Mouse (Mus musculus): ENCODE data around the gene Pnpla1. TPM values are rescaled to one million over a fixed set of nuclear protein-coding genes. Genes with fewer than 3 reads are reported as not detected.
"Not testable (repeated sequence)": the region's sequence is repeated elsewhere in the genome, so short reads cannot be mapped to it uniquely, and the experiment has no call there.

Pnpla1 gene
- polyA plus RNA-seq, 1 experiment from 2014 or later: not detected

DNA sequence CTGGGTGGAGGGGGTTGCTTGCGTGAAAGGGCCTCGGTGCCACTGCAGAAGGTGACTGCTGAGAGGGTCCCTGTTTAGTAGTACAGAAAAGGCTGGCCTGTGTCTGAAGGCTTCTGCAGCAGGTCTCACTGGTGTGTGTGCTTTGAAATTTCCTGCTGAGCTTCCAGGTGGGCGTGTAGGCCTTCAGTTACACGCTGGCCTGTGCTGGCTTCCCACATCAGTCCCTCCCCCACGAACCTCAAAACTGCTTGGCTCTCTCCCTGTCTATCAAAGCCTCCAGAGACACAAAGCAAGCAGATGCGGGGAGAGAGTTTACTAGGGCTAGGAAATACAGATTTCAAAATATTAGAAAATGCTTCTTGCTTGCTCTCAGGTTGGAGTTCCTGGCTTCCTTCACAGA lies 33.3 kb upstream of the Pnpla1 start:
- H3K4me3 ChIP-seq: no peak overlapping the region
- H3K36me3 ChIP-seq: peaks cover 98% of the 10 kb centered on the region
- no peak overlapping the region for H3K27ac ChIP-seq
- no peaks in the 10 kb centered on the region for H3K9me3 ChIP-seq
- H3K9ac ChIP-seq: no peak overlapping the region
- no peak for ATAC-seq (ENCODE audit: low FRiP score)
- no peak overlapping the region for H3K4me2 ChIP-seq
- no peaks in the 10 kb centered on the region for H3K27me3 ChIP-seq
- 85% methylated on average over 6 of the region's 6 CpGs for WGBS
- H3K4me1 ChIP-seq (replicated peaks): no peaks in the 10 kb centered on the region

DNA sequence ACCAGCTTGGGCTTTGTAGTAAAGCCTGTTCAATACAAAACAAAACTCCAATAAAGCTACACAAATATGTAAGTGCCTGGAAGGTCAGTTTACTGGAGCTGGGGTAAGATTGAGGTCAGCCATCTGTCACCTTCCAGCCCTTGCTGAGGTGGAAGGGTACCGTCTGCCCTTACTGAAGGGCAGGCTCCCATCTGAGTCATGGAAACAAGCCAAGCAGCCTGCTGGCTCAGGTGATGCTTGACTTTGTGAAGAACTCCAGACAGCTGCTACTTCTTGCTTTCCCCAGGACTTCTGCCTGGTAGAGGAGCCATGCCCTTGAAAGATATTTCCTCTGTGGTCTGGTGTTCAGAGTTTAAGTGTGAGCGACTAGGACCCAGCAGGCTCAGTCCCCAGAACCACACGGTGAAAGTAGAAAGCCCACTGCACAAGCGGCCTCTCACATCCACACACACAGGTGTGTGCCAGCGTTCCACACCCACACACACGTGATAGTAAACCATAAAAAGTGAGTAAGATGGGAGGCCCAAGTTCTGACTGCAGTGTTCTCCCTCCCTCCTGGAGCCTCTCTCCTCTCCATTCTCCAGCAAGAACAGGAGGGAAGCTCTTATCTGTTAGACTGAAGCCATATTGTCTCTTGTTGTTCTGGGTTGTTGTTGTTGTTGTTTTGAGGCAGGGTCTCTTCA lies 32.7 kb upstream of the Pnpla1 start:
- Histone ChIP-seq H3K4me1 (replicated peaks) (no peaks in the 10 kb centered on the region), H3K36me3 (peaks cover 98% of the 10 kb centered on the region), H3K27me3 (no peaks in the 10 kb centered on the region), H3K4me2 (no peak overlapping the region), H3K9me3 (no peaks in the 10 kb centered on the region), H3K27ac (no peak overlapping the region), H3K9ac (no peak overlapping the region), H3K4me3 (no peak overlapping the region)
- no peak for ATAC-seq (ENCODE audit: low FRiP score)
- WGBS: 92% methylated on average over 6 of the region's 6 CpGs

DNA sequence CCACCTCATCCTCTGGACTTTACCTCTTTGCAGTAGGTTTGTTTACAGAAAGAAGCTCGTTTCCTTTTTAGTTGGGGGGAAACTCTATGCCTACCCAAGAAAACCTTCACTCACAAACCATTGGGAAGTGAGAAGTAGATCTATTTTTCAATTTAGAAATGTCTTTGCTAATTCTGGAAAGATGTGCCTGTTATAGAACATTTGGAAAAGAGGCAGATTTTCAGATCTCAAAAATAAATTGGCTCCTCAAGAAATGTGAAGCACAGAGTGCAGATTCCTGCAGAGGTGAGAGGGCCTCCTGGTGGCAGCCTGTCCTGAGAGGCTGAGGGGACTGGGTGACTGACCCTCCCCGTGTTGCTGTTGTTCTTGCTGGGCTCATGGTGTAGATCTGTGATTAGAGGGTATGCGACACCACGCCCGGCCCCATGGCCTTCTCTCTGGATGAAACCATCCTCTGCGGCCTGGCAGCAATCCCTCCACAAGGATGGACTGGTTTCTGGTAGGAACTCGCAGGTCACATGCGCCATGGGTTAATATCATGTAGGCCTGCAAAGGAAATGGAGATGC lies 30.5 kb upstream of the Pnpla1 start:
- Histone ChIP-seq H3K4me3 (no peak overlapping the region), H3K4me2 (no peak overlapping the region), H3K4me1 (replicated peaks) (no peaks in the 10 kb centered on the region), H3K27me3 (no peaks in the 10 kb centered on the region), H3K27ac (no peak overlapping the region), H3K36me3 (peaks cover 98% of the 10 kb centered on the region), H3K9ac (no peak overlapping the region), H3K9me3 (no peaks in the 10 kb centered on the region)
- no peak for ATAC-seq (ENCODE audit: low FRiP score)
- WGBS: 97% methylated on average over 8 of the region's 8 CpGs

DNA sequence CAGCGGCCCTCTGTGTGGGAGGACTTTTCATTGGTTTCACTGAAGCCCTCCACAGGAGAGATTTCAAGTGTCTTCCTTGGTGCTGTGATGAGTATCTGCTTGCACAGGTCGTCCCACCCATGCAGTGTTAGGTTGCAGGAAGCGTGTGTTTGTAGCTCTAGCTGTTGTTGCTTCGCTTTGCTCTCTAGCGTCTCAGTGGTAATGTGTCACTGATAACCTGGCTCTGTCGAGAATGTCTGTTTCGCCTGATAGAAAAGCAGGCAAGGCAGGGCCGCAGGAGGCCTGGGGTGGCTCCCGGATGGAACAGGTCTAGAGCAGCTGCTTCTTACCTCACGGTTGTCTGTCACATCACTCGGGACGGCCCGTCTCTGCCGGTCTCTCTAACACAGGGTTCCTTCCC lies 29.1 kb upstream of the Pnpla1 start:
- H3K4me1 ChIP-seq (replicated peaks): no peaks in the 10 kb centered on the region
- no peaks in the 10 kb centered on the region for H3K27me3 ChIP-seq
- WGBS: 92% methylated on average over 14 of the region's 14 CpGs
- H3K36me3 ChIP-seq: peaks cover 96% of the 10 kb centered on the region
- H3K4me3 ChIP-seq: no peak overlapping the region
- H3K27ac ChIP-seq: no peak overlapping the region
- ATAC-seq (ENCODE audit: low FRiP score): no peak
- no peaks in the 10 kb centered on the region for H3K9me3 ChIP-seq
- H3K4me2 ChIP-seq: no peak overlapping the region
- H3K9ac ChIP-seq: no peak overlapping the region

DNA sequence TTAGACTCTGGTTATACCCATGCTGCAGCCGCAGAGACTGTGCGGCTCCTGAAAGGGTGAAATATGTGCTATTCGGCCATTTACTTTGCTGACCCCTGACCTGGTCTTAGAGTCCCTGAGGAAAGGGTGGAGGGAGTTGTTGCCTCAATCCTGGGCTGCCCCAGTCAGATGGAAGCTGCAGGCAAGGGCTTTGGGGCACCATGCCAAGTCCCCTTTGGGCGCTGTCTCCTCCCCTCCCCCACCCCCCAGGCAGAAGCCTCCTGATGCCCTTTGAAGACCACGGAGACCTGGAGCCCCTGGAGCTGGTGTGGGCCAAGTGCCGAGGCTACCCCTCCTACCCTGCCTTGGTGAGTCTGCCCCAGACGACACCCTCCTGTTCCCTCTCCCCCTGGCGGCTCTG lies 27.1 kb upstream of the Pnpla1 start:
- no peaks in the 10 kb centered on the region for H3K4me1 ChIP-seq (replicated peaks)
- 78% methylated on average over 8 of the region's 8 CpGs for WGBS
- no peak overlapping the region for H3K9ac ChIP-seq
- no peak overlapping the region for H3K27ac ChIP-seq
- ATAC-seq (ENCODE audit: low FRiP score): no peak
- no peak overlapping the region for H3K4me3 ChIP-seq
- H3K36me3 ChIP-seq: peaks cover 94% of the 10 kb centered on the region
- no peak overlapping the region for H3K4me2 ChIP-seq
- no peaks in the 10 kb centered on the region for H3K9me3 ChIP-seq
- H3K27me3 ChIP-seq: no peaks in the 10 kb centered on the region

DNA sequence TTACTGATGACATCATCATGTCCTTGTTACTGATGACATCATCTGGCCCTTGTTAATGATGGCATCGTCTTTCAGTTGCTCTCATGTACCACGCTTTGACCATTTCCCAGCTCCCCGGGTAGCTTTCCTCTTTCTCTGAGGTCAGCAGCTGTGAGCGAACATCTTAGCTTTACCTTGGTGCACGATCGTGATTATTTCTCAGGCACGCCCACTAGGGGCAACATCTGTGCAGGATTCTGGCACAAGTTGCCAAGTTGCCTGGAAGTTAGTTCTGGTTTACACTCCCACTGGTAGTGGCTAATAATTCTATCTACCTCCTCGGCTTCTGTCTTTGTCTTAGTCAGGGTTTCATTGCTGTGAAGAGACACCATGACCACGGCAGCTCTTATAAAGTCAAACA lies 26.2 kb upstream of the Pnpla1 start:
- no peaks in the 10 kb centered on the region for H3K27me3 ChIP-seq
- ATAC-seq (ENCODE audit: low FRiP score): no peak
- peaks cover 95% of the 10 kb centered on the region for H3K36me3 ChIP-seq
- no peak overlapping the region for H3K4me2 ChIP-seq
- no peak overlapping the region for H3K27ac ChIP-seq
- no peak overlapping the region for H3K4me3 ChIP-seq
- 93% methylated on average over 9 of the region's 9 CpGs for WGBS
- no peaks in the 10 kb centered on the region for H3K9me3 ChIP-seq
- H3K9ac ChIP-seq: no peak overlapping the region
- no peaks in the 10 kb centered on the region for H3K4me1 ChIP-seq (replicated peaks)

DNA sequence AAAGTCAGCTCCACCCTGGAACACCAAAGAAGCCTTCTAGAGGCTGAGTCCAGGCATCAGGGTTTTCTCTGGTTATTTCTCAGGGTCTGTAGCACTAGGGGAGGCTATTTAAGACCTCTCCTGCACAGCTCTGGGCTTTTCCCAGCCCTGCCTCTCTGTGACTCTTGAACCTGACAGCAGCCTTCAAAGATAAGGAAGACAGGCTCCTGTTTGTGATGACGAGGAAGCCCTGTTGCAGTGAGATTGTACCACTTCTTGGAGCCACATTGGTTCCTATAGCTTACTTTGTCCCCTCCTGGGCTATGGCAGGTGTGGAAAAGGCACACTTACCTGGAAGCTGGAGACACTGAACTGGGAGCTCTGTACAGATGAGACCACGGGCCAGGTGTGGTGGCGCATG lies 25.3 kb upstream of the Pnpla1 start:
- Histone ChIP-seq H3K4me3 (no peak overlapping the region), H3K4me2 (no peak overlapping the region), H3K27me3 (no peaks in the 10 kb centered on the region), H3K36me3 (peaks cover 95% of the 10 kb centered on the region), H3K27ac (no peak overlapping the region), H3K9me3 (no peaks in the 10 kb centered on the region), H3K4me1 (replicated peaks) (no peaks in the 10 kb centered on the region), H3K9ac (no peak overlapping the region)
- no peak for ATAC-seq (ENCODE audit: low FRiP score)
- WGBS: 96% methylated on average over 3 of the region's 3 CpGs

DNA sequence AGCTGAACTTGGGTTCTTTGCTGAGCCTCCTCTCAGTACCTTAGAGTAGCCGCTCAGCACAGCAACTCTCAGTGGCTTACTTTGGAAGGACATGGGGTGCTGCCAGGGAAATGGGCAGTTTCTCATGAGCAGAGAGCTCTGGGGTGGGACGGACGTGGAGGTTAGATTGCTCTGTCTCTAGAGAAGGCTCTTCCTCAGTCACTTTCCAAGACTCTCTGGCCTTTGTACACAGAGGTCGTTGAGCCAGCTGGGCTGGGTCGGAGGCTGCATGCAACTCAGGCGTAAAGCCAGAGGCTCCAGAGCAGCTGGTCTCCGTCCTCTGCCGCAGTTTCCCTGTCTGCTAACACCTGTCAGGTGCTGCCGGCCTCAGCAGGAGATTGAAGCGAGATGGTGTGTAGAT lies 23.5 kb upstream of the Pnpla1 start:
- no peak overlapping the region for H3K4me3 ChIP-seq
- H3K9me3 ChIP-seq: no peaks in the 10 kb centered on the region
- H3K4me1 ChIP-seq (replicated peaks): no peaks in the 10 kb centered on the region
- no peak overlapping the region for H3K4me2 ChIP-seq
- 83% methylated on average over 10 of the region's 10 CpGs for WGBS
- no peaks in the 10 kb centered on the region for H3K27me3 ChIP-seq
- no peak overlapping the region for H3K27ac ChIP-seq
- ATAC-seq (ENCODE audit: low FRiP score): no peak
- H3K9ac ChIP-seq: no peak overlapping the region
- peaks cover 95% of the 10 kb centered on the region for H3K36me3 ChIP-seq

DNA sequence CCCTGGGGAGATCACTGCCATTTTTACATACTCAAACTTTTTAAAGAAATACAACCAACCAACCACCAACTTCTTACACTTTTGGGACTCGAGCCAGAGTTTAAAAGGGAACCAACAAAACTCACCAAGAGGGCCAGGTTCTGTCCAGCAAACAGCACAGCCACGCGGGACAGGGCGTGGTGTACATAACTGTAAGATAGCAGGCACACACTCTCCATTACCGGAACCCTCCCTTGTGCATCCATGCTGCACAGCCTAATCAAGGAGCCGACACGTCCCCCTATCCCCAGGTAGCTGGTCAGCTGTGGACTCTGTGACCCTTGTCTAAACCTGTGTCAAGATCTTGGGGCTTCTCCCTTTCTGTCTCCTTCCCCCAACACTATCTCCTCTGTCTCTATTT lies 20.4 kb upstream of the Pnpla1 start:
- no peak overlapping the region for H3K27ac ChIP-seq
- no peaks in the 10 kb centered on the region for H3K27me3 ChIP-seq
- H3K4me2 ChIP-seq: no peak overlapping the region
- H3K9me3 ChIP-seq: no peaks in the 10 kb centered on the region
- no peak overlapping the region for H3K9ac ChIP-seq
- H3K4me3 ChIP-seq: no peak overlapping the region
- H3K4me1 ChIP-seq (replicated peaks): no peaks in the 10 kb centered on the region
- 92% methylated on average over 7 of the region's 7 CpGs for WGBS
- no peak for ATAC-seq (ENCODE audit: low FRiP score)
- peaks cover 80% of the 10 kb centered on the region for H3K36me3 ChIP-seq

DNA sequence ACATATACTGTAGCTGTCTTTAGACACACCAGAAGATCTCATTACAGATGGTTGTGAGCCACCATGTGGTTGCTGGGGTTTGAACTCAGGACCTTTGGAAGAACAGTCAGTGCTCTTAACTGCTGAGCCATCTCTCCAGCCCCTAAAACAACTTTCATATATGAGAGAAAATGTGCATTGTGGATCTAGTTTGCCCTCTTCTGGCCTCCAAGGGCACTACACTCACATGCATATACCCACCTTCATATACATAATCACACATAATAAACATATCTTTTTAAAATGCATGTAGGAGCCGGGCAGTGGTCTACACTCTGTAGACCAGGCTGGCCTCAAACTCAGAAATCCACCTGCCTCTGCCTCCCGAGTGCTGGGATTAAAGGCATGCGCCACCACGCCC lies 16.3 kb upstream of the Pnpla1 start:
- WGBS: 99% methylated on average over 4 of the region's 4 CpGs
- not testable (repeated sequence) for H3K4me1 ChIP-seq (replicated peaks); H3K9me3 ChIP-seq; H3K9ac ChIP-seq; H3K4me2 ChIP-seq; ATAC-seq (ENCODE audit: low FRiP score); H3K4me3 ChIP-seq; H3K27me3 ChIP-seq; H3K27ac ChIP-seq
- H3K36me3 ChIP-seq: peaks cover 44% of the 10 kb centered on the region

DNA sequence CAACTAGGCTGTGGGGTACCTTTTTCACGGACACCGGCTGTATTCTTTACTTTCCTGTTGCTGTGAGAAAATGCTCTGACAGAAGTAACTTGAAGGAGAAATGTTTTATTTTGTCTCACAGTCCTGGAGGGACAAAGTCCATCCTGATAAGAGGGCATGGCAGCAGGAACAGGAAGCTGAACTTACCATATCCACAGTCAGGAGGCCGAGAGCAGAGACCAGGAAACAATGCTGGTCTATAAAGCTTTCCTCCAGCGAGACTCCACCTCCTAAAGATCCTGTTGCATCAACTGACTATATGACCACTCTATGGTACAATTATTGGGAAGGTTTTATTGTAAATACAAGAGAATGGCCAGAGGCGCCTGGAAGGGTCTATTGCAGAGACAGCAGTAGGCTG lies 14.5 kb upstream of the Pnpla1 start:
- no peak overlapping the region for H3K27ac ChIP-seq
- no peak overlapping the region for H3K4me2 ChIP-seq
- H3K27me3 ChIP-seq: no peaks in the 10 kb centered on the region
- no peak overlapping the region for H3K4me3 ChIP-seq
- no peak overlapping the region for H3K9ac ChIP-seq
- no peak for ATAC-seq (ENCODE audit: low FRiP score)
- H3K9me3 ChIP-seq: no peaks in the 10 kb centered on the region
- 85% methylated on average over 5 of the region's 5 CpGs for WGBS
- peaks cover 26% of the 10 kb centered on the region for H3K36me3 ChIP-seq
- H3K4me1 ChIP-seq (replicated peaks): no peaks in the 10 kb centered on the region

DNA sequence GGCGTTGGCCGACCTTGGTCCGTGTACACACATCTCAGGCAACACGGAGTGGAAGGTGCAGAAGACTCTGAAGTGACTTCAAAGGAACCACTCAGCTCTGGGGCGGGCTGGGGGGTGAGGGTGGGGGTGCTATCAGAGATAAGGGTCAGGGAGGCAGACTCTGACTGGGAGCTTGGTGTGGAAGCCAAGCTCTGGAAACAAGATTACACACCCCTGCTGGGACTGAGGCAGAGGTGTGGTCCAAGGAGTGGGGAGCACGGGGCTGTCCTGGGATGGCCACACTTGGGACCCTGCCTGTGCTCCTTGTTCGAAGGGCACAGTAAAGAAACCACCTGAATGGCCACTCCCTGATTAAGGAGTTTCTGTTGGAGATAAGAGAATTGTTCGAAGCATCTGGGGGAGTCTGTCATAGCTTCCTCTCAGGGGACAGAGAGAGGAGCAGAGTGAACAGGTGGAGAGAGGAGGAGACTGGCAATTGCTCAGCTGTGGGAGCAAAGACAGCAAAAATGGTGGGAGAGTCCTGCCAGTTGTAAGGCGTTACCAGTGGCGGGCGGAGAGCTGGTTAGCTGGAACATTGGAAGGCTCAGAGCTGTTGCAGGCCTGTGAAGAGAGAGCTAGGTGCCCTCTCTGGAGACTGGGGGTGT lies 11.1 kb upstream of the Pnpla1 start:
- 78% methylated on average over 11 of the region's 11 CpGs for WGBS
- Histone ChIP-seq H3K4me3 (no peak overlapping the region), H3K9ac (no peak overlapping the region), H3K9me3 (no peaks in the 10 kb centered on the region), H3K27me3 (no peaks in the 10 kb centered on the region), H3K4me1 (replicated peaks) (no peaks in the 10 kb centered on the region), H3K36me3 (no peaks in the 10 kb centered on the region), H3K4me2 (no peak overlapping the region), H3K27ac (no peak overlapping the region)
- ATAC-seq (ENCODE audit: low FRiP score): no peak

DNA sequence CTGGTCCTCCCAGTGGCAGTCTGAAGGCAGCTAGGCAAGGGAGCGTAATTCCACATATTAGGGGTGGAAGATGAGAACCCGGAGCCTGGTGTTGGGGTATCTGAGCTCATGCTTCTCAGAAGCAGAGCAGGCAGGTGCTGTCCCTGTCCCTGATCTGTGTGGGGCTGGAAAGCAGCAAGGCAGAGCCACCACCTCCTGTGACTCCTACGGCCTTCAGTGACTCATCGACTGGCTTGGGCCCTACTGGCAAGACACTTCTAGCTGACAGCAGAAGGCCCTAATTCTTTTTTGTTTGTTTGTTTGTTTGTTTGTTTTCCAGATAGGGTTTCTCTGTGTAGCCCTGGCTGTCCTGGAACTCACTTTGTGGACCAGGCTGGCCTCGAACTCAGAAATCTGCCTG lies 7.7 kb upstream of the Pnpla1 start:
- no peak for ATAC-seq (ENCODE audit: low FRiP score)
- H3K36me3 ChIP-seq: no peaks in the 10 kb centered on the region
- no peak overlapping the region for H3K4me3 ChIP-seq
- no peak overlapping the region for H3K9ac ChIP-seq
- H3K27ac ChIP-seq: no peak overlapping the region
- 100% methylated on average over 5 of the region's 5 CpGs for WGBS
- no peaks in the 10 kb centered on the region for H3K27me3 ChIP-seq
- H3K9me3 ChIP-seq: no peaks in the 10 kb centered on the region
- no peaks in the 10 kb centered on the region for H3K4me1 ChIP-seq (replicated peaks)
- no peak overlapping the region for H3K4me2 ChIP-seq
